Mouse (Mus musculus) kidney, adult 2 months (tissue): Measurements from ENCODE around the gene Gm9903. TPM values are rescaled to one million over a fixed set of nuclear protein-coding genes. Genes with fewer than 3 reads are reported as not detected.
A peak's percentile ranks its signal among the peaks of the same experiment; 100 is the strongest.

Experiments
- DNase-seq: peaks from one replicate; pipeline ENCODE4 v3.0.0; 2021
- H3K27ac ChIP-seq: fragments of 200-500 bp; 2 replicates; pipeline ENCODE4 v1.5.1; 2012; ENCODE audit warnings: low read depth, low read length, control low read depth, inconsistent platforms; ENCODE audit not compliant: insufficient read depth
- H3K27me3 ChIP-seq: fragments of 200-500 bp; replicated peaks from 2 replicates; pipeline ENCODE4 v1.6.1; 2012; ENCODE audit warnings: mild to moderate bottlenecking, moderate library complexity, low read length, inconsistent platforms; ENCODE audit not compliant: control insufficient read depth, insufficient read depth
- H3K36me3 ChIP-seq: fragments of 200-500 bp; 2 replicates; pipeline ENCODE4 v1.6.1; 2012; ENCODE audit warnings: mild to moderate bottlenecking, moderate library complexity, low read length, inconsistent platforms; ENCODE audit not compliant: control insufficient read depth, insufficient read depth
- H3K4me1 ChIP-seq: fragments of 200-500 bp; 2 replicates; pipeline ENCODE4 v1.6.1; 2011; ENCODE audit warnings: low read length; ENCODE audit not compliant: control insufficient read depth, insufficient read depth
- H3K4me3 ChIP-seq: fragments of 200-500 bp; 2 replicates; pipeline ENCODE4 v1.5.1; 2011; ENCODE audit warnings: mild to moderate bottlenecking, low read depth, low read length, control low read depth; ENCODE audit not compliant: insufficient read depth
- CTCF ChIP-seq: fragments of 200-500 bp; conservative IDR thresholded peaks from 2 replicates; pipeline ENCODE4 v1.5.1; 2011; ENCODE audit warnings: low read depth, mild to moderate bottlenecking, control low read depth, low read length, moderate library complexity, mixed read lengths; ENCODE audit not compliant: insufficient read depth, insufficient read length
- POLR2A ChIP-seq: fragments of 200-500 bp; IDR thresholded peaks from one replicate; pipeline ENCODE4 v1.6.1; 2011; ENCODE audit warnings: low read depth, low read length, control low read depth
- WGBS: fragments of 180-500 bp; shearing (Covaris S2); methylation state at CpG from one replicate; pipeline ENCODE4 v1.1.7; 2018; 5-methylcytosine and 5-hydroxymethylcytosine counted together
- polyA plus RNA-seq: library from polyadenylated mRNA; depleted of rRNA; stranded (reverse); fragments of >200 nt; gene quantifications from 2 replicates; pipeline ENCODE4 v1.2.3, GENCODE M21; 2012; rRNA removed

The Gm9903 gene
- polyA plus RNA-seq, 1 experiment = 0.77 TPM

DNA sequence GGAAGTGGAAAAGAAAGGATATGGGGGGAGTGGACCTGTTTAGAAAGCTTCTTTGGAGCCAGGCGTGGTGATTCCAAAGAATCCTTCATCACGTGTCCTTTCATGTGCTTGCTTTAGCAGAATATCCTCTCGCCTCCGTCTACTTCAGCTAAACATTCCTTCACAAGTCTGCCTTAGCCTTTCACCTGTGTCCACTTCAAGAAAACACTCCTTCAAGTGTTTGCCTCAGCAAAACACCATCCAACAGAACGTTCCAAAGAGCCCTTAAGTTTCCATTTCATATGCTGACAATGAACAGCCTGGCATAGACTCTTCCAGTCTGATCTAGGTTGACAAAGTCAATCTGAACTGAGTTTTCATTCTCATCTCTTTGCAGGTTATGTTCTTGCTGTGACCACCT, 48.5 kb downstream of the Gm9903 start:
- no peak for TF ChIP-seq POLR2A
- TF ChIP-seq CTCF = no peak
- no peak overlapping the region for H3K4me3 ChIP-seq
- no peaks in the 10 kb centered on the region for H3K27me3 ChIP-seq
- H3K4me1 ChIP-seq = no peaks in the 10 kb centered on the region
- H3K27ac ChIP-seq = no peak overlapping the region; the same call in 1 of the 2 replicates
- peak; percentile 22 for DNase-seq
- 75% methylated on average over 5 of the region's 5 CpGs for WGBS
- H3K36me3 ChIP-seq = no peaks in the 10 kb centered on the region

GRCm38 (mm10) chr5:33681044-33681443, 51.3 kb downstream of the Gm9903 start:
- TF ChIP-seq CTCF (no peak), POLR2A (no peak)
- H3K4me1 ChIP-seq = no peaks in the 10 kb centered on the region
- WGBS = 67% methylated on average over 3 of the region's 3 CpGs
- no peak for DNase-seq
- no peaks in the 10 kb centered on the region for H3K27me3 ChIP-seq
- H3K36me3 ChIP-seq = no peaks in the 10 kb centered on the region
- no peak overlapping the region for H3K4me3 ChIP-seq
- no peak overlapping the region for H3K27ac ChIP-seq

Other genes starting within 250 kb of the Gm9903 start
- not detected in 2 replicates for gene Nkx1-1, start 195.9 kb upstream of the Gm9903 start, polyA plus RNA-seq
- 20.8 and 27.1 TPM in 2 replicates for gene Fam53a, start 290 bp upstream of the Gm9903 start, polyA plus RNA-seq
- 12.7 and 15.7 TPM in 2 replicates for gene Slbp, start 22.6 kb downstream of the Gm9903 start, polyA plus RNA-seq
- gene Tacc3, start 28.2 kb downstream of the Gm9903 start, polyA plus RNA-seq = 2.3 and 2.6 TPM in 2 replicates
- gene Tmem129, start 28.5 kb downstream of the Gm9903 start, polyA plus RNA-seq = 47.4 and 51.2 TPM in 2 replicates
- 63.7 and 94.9 TPM in 2 replicates for gene Fgfr3, start 91.7 kb downstream of the Gm9903 start, polyA plus RNA-seq
- gene Letm1, start 152.9 kb downstream of the Gm9903 start, polyA plus RNA-seq = 85.1 and 91.6 TPM in 2 replicates
- gene Nsd2, start 190.8 kb downstream of the Gm9903 start, polyA plus RNA-seq = 6.3 and 6.8 TPM in 2 replicates